ENCODE assay signal across 24 mouse cellular contexts in genomic region chr2:74748436-74748995, GRCm38 (mm10). TPM values are rescaled to one million over a fixed set of nuclear protein-coding genes. Genes with fewer than 3 reads are reported as not detected.
DNase-seq lines count a peak whose midpoint lies in the region; ATAC-seq and TF ChIP-seq lines count a peak whose summit lies in the region.
"Had no signal": no experiment of that assay in that cellular context is flagged by ENCODE, and none has a peak within 500 bp of the region (broad histone marks: within the 10 kb centered on the region; RNA-seq: fewer than 3 reads in every experiment).

No protein-coding gene starts in this region.

- H3K9me3 ChIP-seq in kidney, postnatal 0 days (replicated peaks; ENCODE audit: low read length): no peaks in the 10 kb centered on the region
- H3K9me3 ChIP-seq in hindbrain, embryonic 12.5 days (replicated peaks): no peaks in the 10 kb centered on the region
- no peaks in the 10 kb centered on the region for H3K9me3 ChIP-seq in neural tube, embryonic 11.5 days (ENCODE audit: control insufficient read depth, low read length)
- H3K9me3 ChIP-seq: embryonic facial prominence, embryonic 15.5 days; forebrain, embryonic 13.5 days had no signal

- peak overlapping the region; percentile 40; the same call in 1 of the 2 replicates for H3K4me2 ChIP-seq in kidney, postnatal 0 days (ENCODE audit: low read length)
- H3K4me2 ChIP-seq in hindbrain, embryonic 12.5 days (replicated peaks): peak overlapping the region; percentile 58
- H3K4me2 ChIP-seq in neural tube, embryonic 11.5 days (ENCODE audit: low read depth): peak overlapping the region; percentile 81

- intact Hi-C loops in left cerebral cortex, postnatal 36 days (cut with DNase I): no loop called here

- peak overlapping the region; percentile 51; the same call in 1 of the 2 replicates for H3K27ac ChIP-seq in kidney, postnatal 0 days
- H3K27ac ChIP-seq in hindbrain, embryonic 12.5 days: peak overlapping the region; percentile 91
- H3K27ac ChIP-seq in neural tube, embryonic 11.5 days (ENCODE audit: low read depth, low read length): peak overlapping the region; percentile 93
- H3K27ac ChIP-seq: embryonic facial prominence, embryonic 15.5 days; forebrain, embryonic 13.5 days; heart, adult 2 months; macrophage had no signal

- 49% methylated on average over 9 of the region's 9 CpGs for WGBS in kidney, postnatal 0 days
- 3% methylated on average over 9 of the region's 9 CpGs for WGBS in hindbrain, embryonic 12.5 days
- 8% methylated on average over 9 of the region's 9 CpGs for WGBS in neural tube, embryonic 11.5 days

- peaks cover 17% of the 10 kb centered on the region; the same call in 1 of the 2 replicates for H3K4me1 ChIP-seq in kidney, postnatal 0 days (replicated peaks; ENCODE audit: insufficient read depth, low read length)
- peaks cover 40% of the 10 kb centered on the region for H3K4me1 ChIP-seq in hindbrain, embryonic 12.5 days
- peaks cover 81% of the 10 kb centered on the region for H3K4me1 ChIP-seq in neural tube, embryonic 11.5 days (ENCODE audit: control insufficient read depth, insufficient read depth, low read length)

- 0 out of 2 replicates have a peak overlapping the region, but pooled peaks have one; percentile 24 for H3K9ac ChIP-seq in kidney, postnatal 0 days (ENCODE audit: low read depth, low read length)
- peak overlapping the region; percentile 80 for H3K9ac ChIP-seq in hindbrain, embryonic 12.5 days
- peak overlapping the region; percentile 98 for H3K9ac ChIP-seq in neural tube, embryonic 11.5 days (ENCODE audit: low read length)
- H3K9ac ChIP-seq: embryonic facial prominence, embryonic 15.5 days; forebrain, embryonic 13.5 days had no signal

- no peak for ATAC-seq in kidney, postnatal 0 days (replicated peaks; ENCODE audit: low FRiP score, low read depth)
- no peak for ATAC-seq in hindbrain, embryonic 12.5 days (ENCODE audit: low FRiP score)
- ATAC-seq in neural tube, embryonic 11.5 days (ENCODE audit: insufficient read depth, low FRiP score, low TSS enrichment): no peak

- no peak overlapping the region for H3K4me3 ChIP-seq in kidney, postnatal 0 days (replicated peaks; ENCODE audit: low read depth, low read length)
- peak overlapping the region; percentile 45 for H3K4me3 ChIP-seq in hindbrain, embryonic 12.5 days
- H3K4me3 ChIP-seq in neural tube, embryonic 11.5 days (ENCODE audit: low read depth, low read length): peak overlapping the region; percentile 63
- H3K4me3 ChIP-seq: heart, adult 2 months had no signal

- no peak for DNase-seq in kidney, postnatal 0 days (ENCODE audit: low spot score)
- no peak for DNase-seq in kidney, postnatal 10 days
- DNase-seq in embryo, embryonic 9.5 days (ENCODE audit: extremely low spot score): peak; percentile 51
- DNase-seq in neural tube, embryonic 11.5 days (ENCODE audit: low spot score): no peak
- no peak for DNase-seq in left cerebral cortex, adult 18-20 months (ENCODE audit: low spot score in 2 of 2)
- DNase-seq in urinary bladder, postnatal 14 days (ENCODE audit: low spot score): no peak
- DNase-seq in left cerebral cortex, postnatal 36 days (ENCODE audit: low spot score in 2 of 2): no peak
- DNase-seq: adrenal gland, adult 8-10 months; cerebellum, postnatal 25 days; heart, adult 2 months; lung, adult 2 months had no signal

- no peaks in the 10 kb centered on the region; the same call in 1 of the 2 replicates for H3K27me3 ChIP-seq in kidney, postnatal 0 days (ENCODE audit: insufficient read depth, low read length)
- peaks cover 89% of the 10 kb centered on the region for H3K27me3 ChIP-seq in hindbrain, embryonic 12.5 days
- no peaks in the 10 kb centered on the region for H3K27me3 ChIP-seq in neural tube, embryonic 11.5 days (ENCODE audit: control insufficient read depth, insufficient read depth, low read length)

- no peak for TF ChIP-seq CTCF in kidney, postnatal 0 days (IDR thresholded peaks at IDR 0.05; ENCODE audit: low read depth)

- no peaks in the 10 kb centered on the region for H3K36me3 ChIP-seq in kidney, postnatal 0 days (ENCODE audit: insufficient read depth, low read length)
- H3K36me3 ChIP-seq in hindbrain, embryonic 12.5 days: no peaks in the 10 kb centered on the region; the same call in 1 of the 2 replicates
- peaks cover 2% of the 10 kb centered on the region for H3K36me3 ChIP-seq in neural tube, embryonic 11.5 days (ENCODE audit: control insufficient read depth, insufficient read depth, low read length)
- H3K36me3 ChIP-seq: embryonic facial prominence, embryonic 15.5 days had no signal

RNA-seq across cellular contexts. Expression of gene Hoxd1, which starts 14.3 kb away (rescaled TPM):
- 1.2 and 1.8 TPM in 2 replicates for polyA plus RNA-seq in kidney, postnatal 0 days (2015; fragmentation: Nextera tagmentation; extraction: Ambion mirVana)
- 2.5 and 3.3 TPM in 2 replicates for polyA plus RNA-seq in hindbrain, embryonic 12.5 days (2016; fragmentation: Nextera tagmentation; extraction: Ambion mirVana)
- polyA plus RNA-seq in neural tube, embryonic 11.5 days (2014; fragmentation: Nextera tagmentation; extraction: Ambion mirVana): 9.0 and 9.8 TPM in 2 replicates
- not detected for total RNA-seq in left cerebral cortex, adult 18-20 months (2021)
- not detected for total RNA-seq in left cerebral cortex, postnatal 36 days (2021)
- total RNA-seq: adrenal gland, adult 8-10 months; gastrocnemius, adult 18-20 months; heart, adult 2 months; liver, adult 2 months; MEL; monocyte, adult 5-6 weeks had no signal
- polyA plus RNA-seq: CD4-positive, CD25-positive, alpha-beta regulatory T cell, adult 4 months; forebrain, embryonic 13.5 days; heart, adult 2 months; heart, postnatal 0 days; inflammation-experienced regulatory T-cells, adult 6 months; liver, adult 2 months; lung, adult 2 months; macrophage; spleen, adult 2 months had no signal

RNA-seq across cellular contexts. Expression of gene Gm28230, which starts 22.0 kb away (rescaled TPM):
- polyA plus RNA-seq in kidney, postnatal 0 days (2015; fragmentation: Nextera tagmentation; extraction: Ambion mirVana): 1.1 and 1.3 TPM in 2 replicates
- 0.66 and 1.1 TPM in 2 replicates for polyA plus RNA-seq in hindbrain, embryonic 12.5 days (2016; fragmentation: Nextera tagmentation; extraction: Ambion mirVana)
- polyA plus RNA-seq in neural tube, embryonic 11.5 days (2014; fragmentation: Nextera tagmentation; extraction: Ambion mirVana): 3.9 and 5.5 TPM in 2 replicates
- not detected for total RNA-seq in left cerebral cortex, adult 18-20 months (2021)
- not detected for total RNA-seq in left cerebral cortex, postnatal 36 days (2021)
- total RNA-seq: layer of hippocampus, adult 18-20 months; liver, adult 2 months; MEL; monocyte, adult 5-6 weeks had no signal
- polyA plus RNA-seq: CD4-positive, CD25-positive, alpha-beta regulatory T cell, adult 4 months; forebrain, embryonic 13.5 days; heart, postnatal 0 days; inflammation-experienced regulatory T-cells, adult 6 months; liver, adult 2 months; macrophage; spleen, adult 2 months had no signal

RNA-seq across cellular contexts. Expression of gene Hoxd4, which starts 36.8 kb away (rescaled TPM):
- 3.3 and 4.4 TPM in 2 replicates for polyA plus RNA-seq in kidney, postnatal 0 days (2015; fragmentation: Nextera tagmentation; extraction: Ambion mirVana)
- 3.6 and 4.6 TPM in 2 replicates for polyA plus RNA-seq in hindbrain, embryonic 12.5 days (2016; fragmentation: Nextera tagmentation; extraction: Ambion mirVana)
- 9.2 and 11.2 TPM in 2 replicates for polyA plus RNA-seq in neural tube, embryonic 11.5 days (2014; fragmentation: Nextera tagmentation; extraction: Ambion mirVana)
- total RNA-seq in left cerebral cortex, adult 18-20 months (2021): not detected
- not detected for total RNA-seq in left cerebral cortex, postnatal 36 days (2021)
- total RNA-seq: layer of hippocampus, adult 18-20 months; MEL; monocyte, adult 5-6 weeks had no signal
- polyA plus RNA-seq: CD4-positive, CD25-positive, alpha-beta regulatory T cell, adult 4 months; forebrain, embryonic 13.5 days; inflammation-experienced regulatory T-cells, adult 6 months; macrophage had no signal

RNA-seq across cellular contexts. Expression of gene Hoxd3, which starts 36.8 kb away (rescaled TPM):
- 7.9 and 8.0 TPM in 2 replicates for polyA plus RNA-seq in kidney, postnatal 0 days (2015; fragmentation: Nextera tagmentation; extraction: Ambion mirVana)
- 69.6 and 83.5 TPM in 2 replicates for polyA plus RNA-seq in hindbrain, embryonic 12.5 days (2016; fragmentation: Nextera tagmentation; extraction: Ambion mirVana)
- polyA plus RNA-seq in neural tube, embryonic 11.5 days (2014; fragmentation: Nextera tagmentation; extraction: Ambion mirVana): 52.7 and 55.0 TPM in 2 replicates
- total RNA-seq in left cerebral cortex, adult 18-20 months (2021): not detected
- not detected for total RNA-seq in left cerebral cortex, postnatal 36 days (2021)
- total RNA-seq: gastrocnemius, adult 18-20 months; heart, adult 2 months; layer of hippocampus, adult 18-20 months; liver, adult 2 months; MEL; monocyte, adult 5-6 weeks had no signal
- polyA plus RNA-seq: CD4-positive, CD25-positive, alpha-beta regulatory T cell, adult 4 months; forebrain, embryonic 13.5 days; inflammation-experienced regulatory T-cells, adult 6 months; liver, adult 2 months; macrophage; spleen, adult 2 months had no signal

RNA-seq across cellular contexts. Expression of gene Hoxd8, which starts 44.1 kb away (rescaled TPM):
- 73.4 and 76.7 TPM in 2 replicates for polyA plus RNA-seq in kidney, postnatal 0 days (2015; fragmentation: Nextera tagmentation; extraction: Ambion mirVana)
- polyA plus RNA-seq in hindbrain, embryonic 12.5 days (2016; fragmentation: Nextera tagmentation; extraction: Ambion mirVana): 0.14 and 0.46 TPM in 2 replicates
- 21.3 and 23.1 TPM in 2 replicates for polyA plus RNA-seq in neural tube, embryonic 11.5 days (2014; fragmentation: Nextera tagmentation; extraction: Ambion mirVana)
- total RNA-seq in left cerebral cortex, adult 18-20 months (2021): not detected
- not detected for total RNA-seq in left cerebral cortex, postnatal 36 days (2021)
- total RNA-seq: layer of hippocampus, adult 18-20 months; liver, adult 2 months; monocyte, adult 5-6 weeks had no signal
- polyA plus RNA-seq: CD4-positive, CD25-positive, alpha-beta regulatory T cell, adult 4 months; forebrain, embryonic 13.5 days; inflammation-experienced regulatory T-cells, adult 6 months; macrophage had no signal

Comparison
In these comparisons a context has a peak if more than half of its experiments do, and no peak if none do; other contexts are left out.
1. H3K9ac ChIP-seq: peak in every context shown above with its lines; median percentile 98 in neural tube, embryonic 11.5 days; 80 in hindbrain, embryonic 12.5 days; 24 in kidney, postnatal 0 days.